Mouse (Mus musculus): ENCODE data around the gene Ror2.
A peak's percentile ranks its signal among the peaks of the same experiment; 100 is the strongest.

The Ror2 gene

GRCm38 (mm10) chr13:53188935-53189334 is 97.0 kb downstream of the Ror2 start:
- DNase-seq: no peak

GRCm38 (mm10) chr13:53184858-53185257 is 101.1 kb downstream of the Ror2 start:
- no peak for DNase-seq

- DNase-seq: no peak
Observed at GRCm38 (mm10) chr13:53184149-53184548, 101.8 kb downstream of the Ror2 start.

GRCm38 (mm10) chr13:53183161-53183577 is 102.8 kb downstream of the Ror2 start:
- DNase-seq: no peak

GRCm38 (mm10) chr13:53178594-53178993 is 107.3 kb downstream of the Ror2 start:
- DNase-seq: peak; percentile 17

- DNase-seq: no peak
Observed at GRCm38 (mm10) chr13:53178171-53178570, 107.8 kb downstream of the Ror2 start.

- no peak for DNase-seq
Observed at GRCm38 (mm10) chr13:53177424-53177718, 108.6 kb downstream of the Ror2 start.

- DNase-seq: no peak
Observed at GRCm38 (mm10) chr13:53176695-53177423, 109.1 kb downstream of the Ror2 start.

- DNase-seq: no peak
Observed at GRCm38 (mm10) chr13:53175041-53175440, 110.9 kb downstream of the Ror2 start.

GRCm38 (mm10) chr13:53163671-53164070 is 122.3 kb downstream of the Ror2 start:
- DNase-seq: no peak

GRCm38 (mm10) chr13:53163060-53163459 is 122.9 kb downstream of the Ror2 start:
- DNase-seq: no peak

GRCm38 (mm10) chr13:53159501-53159900 is 126.4 kb downstream of the Ror2 start:
- no peak for DNase-seq

- DNase-seq: no peak
Observed at GRCm38 (mm10) chr13:53158405-53159005, 127.4 kb downstream of the Ror2 start.

- DNase-seq: no peak
Observed at GRCm38 (mm10) chr13:53156911-53157310, 129.0 kb downstream of the Ror2 start.

GRCm38 (mm10) chr13:53156282-53156681 is 129.6 kb downstream of the Ror2 start:
- no peak for DNase-seq

GRCm38 (mm10) chr13:53145511-53145910 is 140.4 kb downstream of the Ror2 start:
- no peak for DNase-seq

- no peak for DNase-seq
Observed at GRCm38 (mm10) chr13:53143076-53143475, 142.8 kb downstream of the Ror2 start.

- DNase-seq: peak; percentile 38
Observed at GRCm38 (mm10) chr13:53142268-53142667, 143.7 kb downstream of the Ror2 start.

- no peak for DNase-seq
Observed at GRCm38 (mm10) chr13:53140298-53140697, 145.6 kb downstream of the Ror2 start.

- DNase-seq: no peak
Observed at GRCm38 (mm10) chr13:53130567-53130966, 155.4 kb downstream of the Ror2 start.

GRCm38 (mm10) chr13:53130032-53130431 is 155.9 kb downstream of the Ror2 start:
- DNase-seq: no peak

GRCm38 (mm10) chr13:53125627-53126026 is 160.3 kb downstream of the Ror2 start:
- no peak for DNase-seq

- no peak for DNase-seq
Observed at GRCm38 (mm10) chr13:53122085-53122484, 163.8 kb downstream of the Ror2 start.

- DNase-seq: peak; percentile 10
Observed at GRCm38 (mm10) chr13:53120906-53121305, 165.0 kb downstream of the Ror2 start.

All from lung, postnatal 36 days (tissue).